Mouse (Mus musculus) E14TG2a.4 (cell line): Measurements from ENCODE around the gene Stard8.
"Not testable (repeated sequence)": the region's sequence is repeated elsewhere in the genome, so short reads cannot be mapped to it uniquely, and the experiment has no call there.

Experiments used
- H3K27me3 ChIP-seq: 2 replicates; pipeline ENCODE4 v1.6.1; 2014; ENCODE audit warnings: low read length, control low read depth; ENCODE audit not compliant: insufficient read depth
- H3K36me3 ChIP-seq: 2 replicates; pipeline ENCODE4 v1.6.1; 2014; ENCODE audit warnings: low read length, control low read depth; ENCODE audit not compliant: insufficient read depth
- H3K4me1 ChIP-seq: replicated peaks from 2 replicates; pipeline ENCODE4 v1.6.1; 2014; ENCODE audit warnings: low read depth, low read length, control low read depth
- H3K4me3 ChIP-seq: replicated peaks from 2 replicates; pipeline ENCODE4 v1.5.1; 2014; ENCODE audit warnings: mild to moderate bottlenecking, low read length
- H3K9me3 ChIP-seq: 2 replicates; pipeline ENCODE4 v1.6.1; 2014; ENCODE audit warnings: low read length, control low read depth
- CTCF ChIP-seq: conservative IDR thresholded peaks from 2 replicates; pipeline ENCODE4 v1.5.1; 2014; ENCODE audit warnings: low read length
- NANOG ChIP-seq: IDR thresholded peaks from 2 replicates; pipeline ENCODE4 v1.6.1; 2014; ENCODE audit warnings: borderline replicate concordance, low read length, mixed read lengths
- POU5F1 ChIP-seq: IDR thresholded peaks from 2 replicates; pipeline ENCODE4 v1.6.1; 2014; ENCODE audit warnings: low read length, borderline replicate concordance

Gene Stard8

GRCm38 (mm10) chrX:99067671-99068151 is 64.7 kb downstream of the Stard8 start:
- TF ChIP-seq CTCF: no peak
- no peak for TF ChIP-seq POU5F1
- no peak for TF ChIP-seq NANOG
- Histone ChIP-seq H3K9me3 (no peaks in the 10 kb centered on the region), H3K27me3 (no peaks in the 10 kb centered on the region), H3K4me3 (no peak overlapping the region), H3K4me1 (0 out of 2 replicates have a peak, but pooled peaks cover 5% of the 10 kb centered on the region), H3K36me3 (peaks cover 24% of the 10 kb centered on the region)

- peaks cover 16% of the 10 kb centered on the region for H3K36me3 ChIP-seq
- H3K27me3 ChIP-seq: no peaks in the 10 kb centered on the region
- H3K4me3 ChIP-seq: no peak overlapping the region
- 0 out of 2 replicates have a peak, but pooled peaks cover 5% of the 10 kb centered on the region for H3K4me1 ChIP-seq
- TF ChIP-seq CTCF: no peak
- no peak for TF ChIP-seq NANOG
- no peak for TF ChIP-seq POU5F1
- H3K9me3 ChIP-seq: no peaks in the 10 kb centered on the region
Observed at GRCm38 (mm10) chrX:99071188-99071587, 68.1 kb downstream of the Stard8 start.

GRCm38 (mm10) chrX:99072596-99072995 is 69.5 kb downstream of the Stard8 start:
- no peaks in the 10 kb centered on the region for H3K9me3 ChIP-seq
- H3K4me1 ChIP-seq: 0 out of 2 replicates have a peak, but pooled peaks cover 5% of the 10 kb centered on the region
- H3K4me3 ChIP-seq: no peak overlapping the region
- peaks cover 14% of the 10 kb centered on the region for H3K36me3 ChIP-seq
- H3K27me3 ChIP-seq: no peaks in the 10 kb centered on the region
- no peak for TF ChIP-seq CTCF
- TF ChIP-seq POU5F1: no peak
- TF ChIP-seq NANOG: no peak

DNA sequence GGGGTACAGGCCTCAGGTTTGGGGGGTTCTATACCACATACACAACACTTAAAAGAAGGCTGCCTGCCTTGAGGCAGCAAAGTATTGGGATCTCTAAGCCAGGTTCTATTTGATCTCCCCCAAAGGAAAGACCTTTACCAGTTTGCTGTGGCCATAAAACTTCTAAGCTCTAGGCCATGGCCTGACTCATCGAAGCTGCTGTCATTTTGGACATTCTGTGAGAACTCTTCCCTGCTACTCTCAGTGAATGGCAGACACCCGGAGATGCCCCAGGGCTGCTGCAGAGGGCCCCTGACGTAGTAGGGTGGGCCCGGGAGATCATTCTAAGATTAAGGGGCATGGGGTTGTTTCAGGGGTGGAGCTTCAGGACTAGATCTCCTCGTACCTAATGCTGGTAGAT is 72.1 kb downstream of the Stard8 start:
- Histone ChIP-seq H3K27me3 (no peaks in the 10 kb centered on the region), H3K36me3 (peaks cover 14% of the 10 kb centered on the region), H3K4me3 (no peak overlapping the region), H3K4me1 (no peaks in the 10 kb centered on the region), H3K9me3 (no peaks in the 10 kb centered on the region)
- no peak for TF ChIP-seq POU5F1
- no peak for TF ChIP-seq NANOG
- TF ChIP-seq CTCF: no peak

DNA sequence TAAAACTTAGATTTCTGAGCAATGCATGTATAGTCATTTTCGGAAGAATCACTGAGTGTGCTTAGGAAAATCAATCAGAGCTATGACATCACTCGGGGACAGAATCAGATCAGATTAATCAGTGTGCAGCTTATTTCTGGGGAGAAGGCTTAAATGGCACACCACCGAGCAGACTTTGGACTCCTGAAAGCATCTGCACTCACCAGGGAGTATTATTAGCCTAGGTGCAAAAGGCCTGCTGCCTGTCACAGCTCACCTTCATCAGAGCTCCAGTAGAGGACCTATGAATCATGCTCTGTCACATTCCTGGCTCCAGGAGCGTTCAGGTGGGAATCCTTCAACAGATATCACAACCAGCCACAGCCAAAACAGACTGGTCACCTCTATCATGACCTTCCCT is 73.4 kb downstream of the Stard8 start:
- no peak for TF ChIP-seq POU5F1
- no peak for TF ChIP-seq CTCF
- TF ChIP-seq NANOG: no peak
- Histone ChIP-seq H3K36me3 (peaks cover 14% of the 10 kb centered on the region), H3K4me1 (no peaks in the 10 kb centered on the region), H3K27me3 (no peaks in the 10 kb centered on the region), H3K4me3 (no peak overlapping the region), H3K9me3 (no peaks in the 10 kb centered on the region)

GRCm38 (mm10) chrX:99078374-99078892 is 75.4 kb downstream of the Stard8 start:
- not testable (repeated sequence) for H3K36me3 ChIP-seq, H3K4me1 ChIP-seq, H3K27me3 ChIP-seq, H3K9me3 ChIP-seq, H3K4me3 ChIP-seq

DNA sequence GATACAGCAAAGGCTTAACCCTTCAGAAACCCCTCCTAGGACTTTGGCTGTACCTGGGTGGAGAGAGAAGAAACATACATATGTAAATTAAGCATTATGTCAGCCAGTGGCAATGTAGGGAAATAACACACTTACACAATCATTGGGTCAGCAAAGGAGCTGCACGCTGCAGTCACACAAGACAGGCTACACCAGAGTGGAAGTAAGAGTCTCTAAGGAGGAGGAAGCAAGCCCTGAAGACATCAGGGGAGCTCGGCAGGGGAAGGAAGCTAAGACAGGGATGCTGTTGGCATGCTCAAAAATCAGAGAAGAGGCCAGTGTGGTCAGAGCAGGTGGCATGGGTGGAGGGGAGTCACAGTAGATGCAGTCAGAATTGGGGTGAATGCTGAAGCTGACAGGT is 89.7 kb downstream of the Stard8 start:
- no peaks in the 10 kb centered on the region for H3K36me3 ChIP-seq
- no peak overlapping the region for H3K4me3 ChIP-seq
- no peaks in the 10 kb centered on the region for H3K27me3 ChIP-seq
- H3K4me1 ChIP-seq: no peaks in the 10 kb centered on the region
- no peaks in the 10 kb centered on the region for H3K9me3 ChIP-seq
- no peak for TF ChIP-seq CTCF
- TF ChIP-seq NANOG: no peak
- TF ChIP-seq POU5F1: no peak

DNA sequence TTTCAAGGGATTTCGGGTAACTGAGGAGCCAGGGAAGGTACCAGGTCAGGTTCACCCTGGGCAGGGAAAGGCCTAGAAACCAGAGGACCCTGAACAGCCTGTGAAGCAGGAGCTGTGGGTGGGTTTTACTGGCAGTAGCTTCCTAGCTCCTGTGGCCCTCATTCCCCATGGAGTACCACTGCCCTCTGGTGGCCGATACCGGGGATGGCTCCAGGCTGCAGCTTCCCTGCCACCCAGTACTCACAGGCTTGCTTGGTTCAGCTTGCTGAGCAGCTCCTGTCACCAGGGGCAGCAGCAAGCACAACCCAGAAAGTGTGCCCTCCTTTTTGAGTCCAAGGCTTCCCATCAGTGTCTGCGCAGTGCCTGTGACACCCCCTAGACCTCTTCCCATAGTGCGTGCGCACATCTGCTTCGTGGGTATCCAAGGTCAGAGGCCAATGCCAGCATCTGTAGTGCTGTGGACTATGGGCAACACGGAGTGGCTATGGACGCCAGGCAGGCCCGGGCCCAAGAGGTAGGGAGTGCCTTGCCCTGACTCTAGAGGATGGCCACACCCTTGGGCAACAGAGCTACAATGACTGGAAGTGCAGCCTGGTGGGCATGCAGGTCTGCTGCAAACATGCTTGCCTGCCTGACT is 108.2 kb downstream of the Stard8 start:
- H3K27me3 ChIP-seq, H3K4me3 ChIP-seq, H3K36me3 ChIP-seq, H3K9me3 ChIP-seq, H3K4me1 ChIP-seq: not testable (repeated sequence)

- TF ChIP-seq CTCF (no peak), POU5F1 (no peak), NANOG (no peak)
- H3K36me3 ChIP-seq: no peaks in the 10 kb centered on the region
Observed at GRCm38 (mm10) chrX:99119510-99119909, 116.5 kb downstream of the Stard8 start.

More at GRCm38 (mm10) chrX:99119510-99119909, 116.5 kb downstream of the Stard8 start:
- H3K27me3 ChIP-seq: no peaks in the 10 kb centered on the region
- no peaks in the 10 kb centered on the region for H3K4me1 ChIP-seq
- H3K9me3 ChIP-seq: no peaks in the 10 kb centered on the region
- no peak overlapping the region for H3K4me3 ChIP-seq
